Comparison of ENCODE assay signal across 22 mouse cellular contexts in genomic region chr2:20869212-20869965, GRCm38 (mm10).
DNase-seq lines count a peak whose midpoint lies in the region; ATAC-seq and TF ChIP-seq lines count a peak whose summit lies in the region.
"Had no signal": no experiment of that assay in that cellular context is flagged by ENCODE, and none has a peak within 500 bp of the region (broad histone marks: within the 10 kb centered on the region; RNA-seq: fewer than 3 reads in every experiment).

No protein-coding gene starts in this region.

- no peaks in the 10 kb centered on the region for H3K27me3 ChIP-seq in kidney, embryonic 16.5 days (ENCODE audit: insufficient read depth, low read length)
- no peaks in the 10 kb centered on the region for H3K27me3 ChIP-seq in heart, embryonic 13.5 days (replicated peaks)
- no peaks in the 10 kb centered on the region for H3K27me3 ChIP-seq in intestine, postnatal 0 days (replicated peaks; ENCODE audit: control insufficient read depth, insufficient read depth, low read length)
- H3K27me3 ChIP-seq: forebrain, embryonic 13.5 days; limb, embryonic 12.5 days; midbrain, embryonic 12.5 days had no signal

- H3K4me2 ChIP-seq in kidney, embryonic 16.5 days (replicated peaks; ENCODE audit: low read depth, low read length), result no peak overlapping the region
- H3K4me2 ChIP-seq in heart, embryonic 13.5 days, result no peak overlapping the region
- no peak overlapping the region for H3K4me2 ChIP-seq in intestine, postnatal 0 days (replicated peaks; ENCODE audit: low read depth)
- H3K4me2 ChIP-seq: forebrain, embryonic 13.5 days; limb, embryonic 12.5 days; liver, embryonic 11.5 days; midbrain, embryonic 12.5 days had no signal

- DNase-seq in heart, adult 18-20 months, result peak; percentile 28 to 57
- DNase-seq in heart, postnatal 14 days, result no peak
- no peak for DNase-seq in kidney, adult 11 months
- DNase-seq in thymus, adult 18-20 months, result no peak
- DNase-seq: adrenal gland, postnatal 14 days; cerebellum, adult 9-10 months; gastrocnemius, adult 2 months; kidney, adult 18-20 months; kidney, postnatal 25 days; liver, postnatal 0 days; lung, postnatal 10 days; retina, postnatal 1 day; thymus, postnatal 25 days had no signal

- H3K4me3 ChIP-seq in kidney, embryonic 16.5 days (ENCODE audit: low read length), result no peak overlapping the region
- no peak overlapping the region for H3K4me3 ChIP-seq in heart, embryonic 13.5 days
- H3K4me3 ChIP-seq in intestine, postnatal 0 days (ENCODE audit: low read depth, low read length), result no peak overlapping the region
- H3K4me3 ChIP-seq: forebrain, embryonic 13.5 days; gastrocnemius, adult 2 months; hindbrain, embryonic 10.5 days; limb, embryonic 12.5 days; midbrain, embryonic 12.5 days had no signal

- intact Hi-C loops in heart, postnatal 14 days (cut with DNase I), result no loop called here

- H3K9ac ChIP-seq in kidney, embryonic 16.5 days (replicated peaks; ENCODE audit: low read length), result no peak overlapping the region
- no peak overlapping the region for H3K9ac ChIP-seq in heart, embryonic 13.5 days
- H3K9ac ChIP-seq in intestine, postnatal 0 days (ENCODE audit: low read depth, low read length), result no peak overlapping the region
- H3K9ac ChIP-seq: forebrain, embryonic 13.5 days; limb, embryonic 12.5 days; liver, postnatal 0 days; midbrain, embryonic 12.5 days had no signal

- H3K4me1 ChIP-seq in kidney, embryonic 16.5 days (ENCODE audit: insufficient read depth, low read length), result no peaks in the 10 kb centered on the region
- H3K4me1 ChIP-seq in heart, embryonic 13.5 days, result peaks cover 12% of the 10 kb centered on the region
- H3K4me1 ChIP-seq in intestine, postnatal 0 days (replicated peaks; ENCODE audit: control insufficient read depth, insufficient read depth, low read length), result no peaks in the 10 kb centered on the region
- H3K4me1 ChIP-seq: hindbrain, embryonic 10.5 days; midbrain, embryonic 12.5 days had no signal

- 26% methylated on average over 2 of the region's 2 CpGs for WGBS in kidney, embryonic 16.5 days
- WGBS in heart, embryonic 13.5 days, result 12% methylated on average over 2 of the region's 2 CpGs
- 27% methylated on average over 2 of the region's 2 CpGs for WGBS in intestine, postnatal 0 days

- peaks cover 10% of the 10 kb centered on the region; the same call in 1 of the 2 replicates for H3K36me3 ChIP-seq in kidney, embryonic 16.5 days (ENCODE audit: insufficient read depth, low read length)
- peaks cover 51% of the 10 kb centered on the region for H3K36me3 ChIP-seq in heart, embryonic 13.5 days
- peaks cover 19% of the 10 kb centered on the region for H3K36me3 ChIP-seq in intestine, postnatal 0 days (ENCODE audit: control insufficient read depth, insufficient read depth)

- peak; percentile 49; the same call in 1 of the 2 replicates for ATAC-seq in kidney, embryonic 16.5 days (ENCODE audit: low FRiP score, low TSS enrichment)
- no peak for ATAC-seq in heart, embryonic 13.5 days (ENCODE audit: extremely low read depth, insufficient number of reproducible peaks, low FRiP score, low TSS enrichment)
- ATAC-seq in intestine, postnatal 0 days, result peak; percentile 50
- ATAC-seq: forebrain, embryonic 13.5 days; hindbrain, embryonic 16.5 days; liver, postnatal 0 days had no signal

- no peak overlapping the region for H3K27ac ChIP-seq in kidney, embryonic 16.5 days (ENCODE audit: low read length)
- peak overlapping the region; percentile 53 for H3K27ac ChIP-seq in heart, embryonic 13.5 days (replicated peaks)
- H3K27ac ChIP-seq in intestine, postnatal 0 days (ENCODE audit: low read depth, low read length), result peak overlapping the region; percentile 50; the same call in 1 of the 2 replicates
- H3K27ac ChIP-seq: forebrain, embryonic 13.5 days; gastrocnemius, adult 2 months; hindbrain, embryonic 10.5 days; limb, embryonic 12.5 days; midbrain, embryonic 12.5 days had no signal

- TF ChIP-seq CTCF in intestine, postnatal 0 days (IDR thresholded peaks at IDR 0.05; ENCODE audit: low read depth), result no peak

- no peaks in the 10 kb centered on the region for H3K9me3 ChIP-seq in kidney, embryonic 16.5 days (ENCODE audit: low read length)
- H3K9me3 ChIP-seq in heart, embryonic 13.5 days, result no peaks in the 10 kb centered on the region
- no peaks in the 10 kb centered on the region for H3K9me3 ChIP-seq in intestine, postnatal 0 days (ENCODE audit: control insufficient read depth)
- H3K9me3 ChIP-seq: forebrain, embryonic 13.5 days; hindbrain, embryonic 10.5 days; limb, embryonic 12.5 days; midbrain, embryonic 12.5 days had no signal

Comparison
In these comparisons a context has a peak if more than half of its experiments do, and no peak if none do; other contexts are left out.
1. DNase-seq: peak in heart, adult 18-20 months (2 of 2); none in heart, postnatal 14 days (0 of 2), kidney, adult 11 months (single experiment) and thymus, adult 18-20 months (0 of 2).